Mouse (Mus musculus): ENCODE measurements at regions not wholly inside any gene's neighbourhood (a gene's known extent, or its start where the extent isn't known, plus 50 kb on each side); places are given as distances from the start of the nearest gene placed in this dataset.

- TF ChIP-seq MYC (IDR thresholded peaks at IDR 0.05; ENCODE audit: low read depth, low read length) (no peak), POLR2A (IDR thresholded peaks at IDR 0.05; ENCODE audit: control insufficient read depth in 1 of 2, insufficient read depth in 1 of 2, low read depth in 1 of 2, low read length in 2 of 2, poor library complexity in 1 of 2) (no peak), CHD2 (IDR thresholded peaks at IDR 0.05; ENCODE audit: low read length) (no peak), EP300 (IDR thresholded peaks at IDR 0.05; ENCODE audit: low read depth in 1 of 2, low read length in 2 of 2) (no peak), CTCF (IDR thresholded peaks at IDR 0.05 in 2 of 3, conservative IDR thresholded peaks at IDR 0.05 in 1 of 3; ENCODE audit: control insufficient read depth in 1 of 3, insufficient read depth in 1 of 3, low read depth in 2 of 3, low read length in 3 of 3, poor library complexity in 1 of 3, severe bottlenecking in 1 of 3) (no peak), MAFK (IDR thresholded peaks at IDR 0.05; ENCODE audit: borderline replicate concordance, low read depth, low read length) (no peak), TCF12 (IDR thresholded peaks at IDR 0.05; ENCODE audit: low read depth, low read length) (no peak)
Observed at GRCm38 (mm10) chr10:70740095-70740494, 84.3 kb upstream of the Phyhipl start.

All from MEL (cell line).